Mouse (Mus musculus): Measurements from ENCODE around the gene Cd34.

- TF ChIP-seq TCF12 (IDR thresholded peaks at IDR 0.05; ENCODE audit: low read depth, low read length), result 0 out of 2 replicates have a peak, but pooled peaks have one; percentile 37
- no peak for TF ChIP-seq CTCF (IDR thresholded peaks at IDR 0.05 in 2 of 3, conservative IDR thresholded peaks at IDR 0.05 in 1 of 3; ENCODE audit: control insufficient read depth in 1 of 3, insufficient read depth in 1 of 3, low read depth in 2 of 3, low read length in 3 of 3, poor library complexity in 1 of 3, severe bottlenecking in 1 of 3)
- TF ChIP-seq TBP (IDR thresholded peaks at IDR 0.05; ENCODE audit: low read depth, low read length), result no peak
- no peak for TF ChIP-seq NELFE (IDR thresholded peaks at IDR 0.05; ENCODE audit: low read depth, low read length)
- 0 out of 2 replicates have a peak, but pooled peaks have one; percentile 35 for TF ChIP-seq GATA1 (IDR thresholded peaks at IDR 0.05; ENCODE audit: low read depth, low read length)
- no peak for TF ChIP-seq POLR2A (IDR thresholded peaks at IDR 0.05; ENCODE audit: control insufficient read depth in 1 of 2, insufficient read depth in 1 of 2, low read depth in 1 of 2, low read length in 2 of 2, poor library complexity in 1 of 2)
- TF ChIP-seq MYC (IDR thresholded peaks at IDR 0.05; ENCODE audit: low read depth, low read length), result no peak
- no peak for TF ChIP-seq USF1 (IDR thresholded peaks at IDR 0.05; ENCODE audit: low read depth, low read length)
- TF ChIP-seq ZNF384 (IDR thresholded peaks at IDR 0.05; ENCODE audit: low read depth, low read length), result no peak
- no peak for TF ChIP-seq POLR2AphosphoS2 (IDR thresholded peaks at IDR 0.05; ENCODE audit: low read length)
- no peak for TF ChIP-seq HCFC1 (IDR thresholded peaks at IDR 0.05; ENCODE audit: low read depth, low read length)
- peak; percentile 66 to 68; a peak in 3 of 4 replicates for TF ChIP-seq EP300 (IDR thresholded peaks at IDR 0.05; ENCODE audit: low read depth in 1 of 2, low read length in 2 of 2)
- TF ChIP-seq ETS1 (IDR thresholded peaks at IDR 0.05; ENCODE audit: low read depth, low read length), result no peak
These were observed 16.1 kb downstream of the Cd34 start for GRCm38 (mm10) chr1:194954694-194955093.

Data from MEL (cell line).